Mouse (Mus musculus): Measurements from ENCODE around the gene Map3k11. TPM values are rescaled to one million over a fixed set of nuclear protein-coding genes. Genes with fewer than 3 reads are reported as not detected.

Gene Map3k11
- polyA plus RNA-seq, 1 experiment from 2014 or later, result 36.8 TPM

GRCm38 (mm10) chr19:5653969-5654719, 34.4 kb upstream of the Map3k11 start:
- peaks cover 19% of the 10 kb centered on the region for H3K36me3 ChIP-seq (ENCODE audit: insufficient read depth, low read length)
- WGBS, result 30% methylated on average over 62 of the region's 62 CpGs
- no peak overlapping the region for H3K9ac ChIP-seq (replicated peaks; ENCODE audit: low read depth)
- H3K27ac ChIP-seq (ENCODE audit: low read length), result no peak overlapping the region
- DNase-seq (ENCODE audit: low spot score) (peak; percentile 22), ATAC-seq (peak; percentile 47; the same call in 1 of the 2 replicates)
- H3K27me3 ChIP-seq (replicated peaks; ENCODE audit: insufficient read depth, low read length), result no peaks in the 10 kb centered on the region
- H3K4me1 ChIP-seq (ENCODE audit: insufficient read depth, low read depth, low read length), result peaks cover 1% of the 10 kb centered on the region; the same call in 1 of the 2 replicates
- peak overlapping the region; percentile 47 for H3K4me2 ChIP-seq (replicated peaks; ENCODE audit: low read depth, low read length)
- no peak for TF ChIP-seq CTCF (IDR thresholded peaks at IDR 0.05)
- no peaks in the 10 kb centered on the region for H3K9me3 ChIP-seq (ENCODE audit: low read length)
- peak overlapping the region; percentile 17 for H3K4me3 ChIP-seq (ENCODE audit: low read depth, low read length)

- Histone ChIP-seq H3K4me3 (ENCODE audit: low read depth, low read length) (peak overlapping the region; percentile 17), H3K9me3 (ENCODE audit: low read length) (no peaks in the 10 kb centered on the region), H3K4me2 (replicated peaks; ENCODE audit: low read depth, low read length) (peak overlapping the region; percentile 47), H3K27me3 (replicated peaks; ENCODE audit: insufficient read depth, low read length) (no peaks in the 10 kb centered on the region), H3K4me1 (ENCODE audit: insufficient read depth, low read depth, low read length) (no peaks in the 10 kb centered on the region), H3K9ac (replicated peaks; ENCODE audit: low read depth) (no peak overlapping the region), H3K36me3 (ENCODE audit: insufficient read depth, low read length) (peaks cover 19% of the 10 kb centered on the region), H3K27ac (ENCODE audit: low read length) (no peak overlapping the region)
- 39% methylated on average over 42 of the region's 43 CpGs for WGBS
- peak; percentile 36; the same call in 1 of the 2 replicates for ATAC-seq
- peak; percentile 15 for DNase-seq (ENCODE audit: low spot score)
- TF ChIP-seq EP300 (IDR thresholded peaks at IDR 0.05) (no peak), CTCF (IDR thresholded peaks at IDR 0.05) (no peak)
These were observed 33.7 kb upstream of the Map3k11 start for GRCm38 (mm10) chr19:5654720-5655298.

- H3K27ac ChIP-seq (ENCODE audit: low read length), result peak overlapping the region; percentile 86
- no peak overlapping the region; the same call in 1 of the 2 replicates for H3K9ac ChIP-seq (replicated peaks; ENCODE audit: low read depth)
- H3K4me3 ChIP-seq (ENCODE audit: low read depth, low read length), result peak overlapping the region; percentile 25
- H3K4me1 ChIP-seq (ENCODE audit: insufficient read depth, low read depth, low read length), result no peaks in the 10 kb centered on the region
- peak; percentile 67 for DNase-seq (ENCODE audit: low spot score)
- no peaks in the 10 kb centered on the region for H3K27me3 ChIP-seq (replicated peaks; ENCODE audit: insufficient read depth, low read length)
- peak overlapping the region; percentile 62 for H3K4me2 ChIP-seq (replicated peaks; ENCODE audit: low read depth, low read length)
- peaks cover 6% of the 10 kb centered on the region for H3K36me3 ChIP-seq (ENCODE audit: insufficient read depth, low read length)
- TF ChIP-seq EP300 (IDR thresholded peaks at IDR 0.05) (peak; percentile 78; the same call in 1 of the 2 replicates), CTCF (IDR thresholded peaks at IDR 0.05) (no peak)
- WGBS, result 65% methylated on average over 14 of the region's 16 CpGs
- peak; percentile 36 for ATAC-seq
- no peaks in the 10 kb centered on the region for H3K9me3 ChIP-seq (ENCODE audit: low read length)
These were observed 27.4 kb upstream of the Map3k11 start for GRCm38 (mm10) chr19:5660942-5661751.

- Histone ChIP-seq H3K4me1 (ENCODE audit: insufficient read depth, low read depth, low read length) (no peaks in the 10 kb centered on the region), H3K27ac (ENCODE audit: low read length) (peak overlapping the region; percentile 62), H3K4me3 (ENCODE audit: low read depth, low read length) (peak overlapping the region; percentile 37), H3K27me3 (replicated peaks; ENCODE audit: insufficient read depth, low read length) (no peaks in the 10 kb centered on the region), H3K4me2 (replicated peaks; ENCODE audit: low read depth, low read length) (peak overlapping the region; percentile 62), H3K9ac (replicated peaks; ENCODE audit: low read depth) (peak overlapping the region; percentile 20; the same call in 1 of the 2 replicates), H3K36me3 (ENCODE audit: insufficient read depth, low read length) (peaks cover 16% of the 10 kb centered on the region), H3K9me3 (ENCODE audit: low read length) (no peaks in the 10 kb centered on the region)
- TF ChIP-seq CTCF (IDR thresholded peaks at IDR 0.05) (no peak), EP300 (IDR thresholded peaks at IDR 0.05) (no peak)
- no peak for ATAC-seq
- no peak for DNase-seq (ENCODE audit: low spot score)
- WGBS, result 61% methylated on average over 8 of the region's 8 CpGs
These were observed 26.2 kb upstream of the Map3k11 start for GRCm38 (mm10) chr19:5662310-5662709.

GRCm38 (mm10) chr19:5662981-5663913, 25.3 kb upstream of the Map3k11 start, which contains the start of gene Sipa1:
TSS of gene Sipa1 (minus strand) at chr19:5663707.
- Histone ChIP-seq H3K9ac (replicated peaks; ENCODE audit: low read depth) (peak within 1 kb of the TSS; percentile 20; the same call in 1 of the 2 replicates), H3K27me3 (replicated peaks; ENCODE audit: insufficient read depth, low read length) (no peaks in the 10 kb centered on the region), H3K27ac (ENCODE audit: low read length) (peak within 1 kb of the TSS; percentile 62), H3K9me3 (ENCODE audit: low read length) (no peaks in the 10 kb centered on the region), H3K4me1 (ENCODE audit: insufficient read depth, low read depth, low read length) (no peaks in the 10 kb centered on the region), H3K4me2 (replicated peaks; ENCODE audit: low read depth, low read length) (peak within 1 kb of the TSS; percentile 62), H3K4me3 (ENCODE audit: low read depth, low read length) (peak within 1 kb of the TSS; percentile 37), H3K36me3 (ENCODE audit: insufficient read depth, low read length) (peaks cover 21% of the 10 kb centered on the region)
- peak; percentile 29; the same call in 1 of the 2 replicates for TF ChIP-seq CTCF (IDR thresholded peaks at IDR 0.05)
- no peak for TF ChIP-seq EP300 (IDR thresholded peaks at IDR 0.05)
- ATAC-seq (peak; percentile 94), DNase-seq (ENCODE audit: low spot score) (peak; percentile 96)
- WGBS, result 5% methylated on average over 32 of the region's 32 CpGs

Measured in lung, postnatal 0 days (tissue).